Mouse (Mus musculus) left cerebral cortex, postnatal 14 days (tissue): ENCODE results near the gene Abhd5. TPM values are rescaled to one million over a fixed set of nuclear protein-coding genes. Genes with fewer than 3 reads are reported as not detected.

Source experiments
- DNase-seq, 2 experiments: peaks; one replicate each; pipeline ENCODE4 v3.0.0; 2021 to 2022; ENCODE audit warnings: low spot score in 2 of 2, mixed read lengths in 1 of 2
- intact Hi-C: fragments of 180-260 bp; cut with DNase I; formaldehyde crosslinking; loops from one replicate; pipeline ENCODE4 v1.15.1; 2025
- total RNA-seq, 2 experiments: library from RNA; stranded (reverse); gene quantifications; 2 replicates each; pipeline ENCODE4 v1.2.3; 2021

The Abhd5 gene
- total RNA-seq, 2 experiments from 2014 or later = 28.4 to 30.3 TPM

GRCm38 (mm10) chr9:122395816-122396215 is 44.4 kb downstream of the Abhd5 start:
- DNase-seq = no peak
- intact Hi-C loops = no loop called here

DNA sequence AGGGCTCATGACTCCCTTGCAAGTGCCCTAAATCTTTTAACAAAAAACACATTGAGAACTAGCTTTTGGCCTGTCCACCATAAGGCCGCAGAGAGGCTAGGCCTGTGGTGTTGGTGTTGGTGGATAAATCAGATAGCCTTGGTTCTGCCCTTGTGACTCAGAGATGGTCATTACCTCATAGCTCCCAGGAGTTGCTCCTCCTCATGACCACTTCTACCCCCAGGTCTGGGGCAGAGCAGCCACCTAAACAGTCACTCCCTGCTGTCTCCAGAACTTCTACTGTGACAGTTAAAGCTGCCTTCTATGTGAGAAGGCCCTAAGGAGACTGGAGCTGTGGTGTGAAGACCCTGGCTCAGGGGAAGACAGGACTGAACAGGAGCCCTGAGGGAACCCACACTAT is 45.7 kb downstream of the Abhd5 start:
- intact Hi-C loops = no loop called here
- no peak for DNase-seq

GRCm38 (mm10) chr9:122398746-122399145 is 47.3 kb downstream of the Abhd5 start:
- peak; percentile 42 to 57 for DNase-seq
- intact Hi-C loops = no loop called here

- intact Hi-C loops = no loop called here
- DNase-seq = no peak
Observed at GRCm38 (mm10) chr9:122401239-122401638, 49.8 kb downstream of the Abhd5 start.

DNA sequence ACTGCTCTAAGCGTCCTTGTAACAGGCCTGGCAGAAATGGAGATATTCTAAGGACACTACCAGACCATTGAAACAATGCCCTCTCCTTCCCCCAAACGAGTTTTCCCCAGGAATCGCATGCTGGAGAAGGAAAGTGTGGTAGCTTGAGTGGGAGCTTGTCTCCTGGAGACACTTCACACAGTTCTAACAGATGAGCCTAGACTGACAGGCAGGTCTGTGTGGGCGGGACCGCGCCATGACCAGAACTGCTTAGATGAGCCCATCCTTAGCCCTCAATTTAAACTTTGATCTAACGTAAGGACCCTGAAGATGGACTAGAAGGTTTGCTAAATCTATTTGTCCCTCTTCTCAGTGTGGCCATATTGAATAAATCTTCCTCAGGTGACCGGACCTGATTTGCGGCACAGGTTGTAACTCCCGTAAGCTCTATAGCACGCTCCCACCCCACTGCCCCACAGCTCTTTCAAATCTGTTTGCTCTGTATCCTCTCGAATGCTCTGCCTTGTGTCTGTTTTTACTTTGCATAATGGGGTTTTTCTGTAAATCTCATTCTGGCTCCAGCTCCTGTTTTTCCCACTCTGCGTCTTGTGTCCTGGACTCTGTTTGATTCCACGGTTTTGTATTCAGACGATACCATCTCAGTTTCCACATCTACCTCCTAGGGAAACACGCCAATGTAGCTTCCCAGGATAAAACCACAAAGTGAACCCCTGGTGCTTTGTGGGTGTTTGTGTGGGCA is 59.2 kb downstream of the Abhd5 start:
- intact Hi-C loops = no loop called here
- DNase-seq = peak; percentile 42 to 84

- intact Hi-C loops = no loop called here
- DNase-seq = no peak
Observed at GRCm38 (mm10) chr9:122414648-122415047, 63.2 kb downstream of the Abhd5 start.

- intact Hi-C loops = no loop called here
Observed at GRCm38 (mm10) chr9:122415056-122415775, 63.8 kb downstream of the Abhd5 start.

GRCm38 (mm10) chr9:122416617-122417016 is 65.2 kb downstream of the Abhd5 start:
- no peak for DNase-seq
- intact Hi-C loops = no loop called here

More at GRCm38 (mm10) chr9:122415056-122415775, 63.8 kb downstream of the Abhd5 start:
- DNase-seq = no peak

GRCm38 (mm10) chr9:122420195-122420756 is 68.9 kb downstream of the Abhd5 start:
- intact Hi-C loops = loop anchor here (2.0 to 5.0 kb wide), 3 partner anchors 152 to 307 kb away; no protein-coding TSS in a partner anchor
- peak in 1 of 2 experiments; percentile 22 for DNase-seq

- intact Hi-C loops = loop anchor here (2.0 to 5.0 kb wide), 3 partner anchors 151 to 306 kb away; no protein-coding TSS in a partner anchor
- peak; percentile 86 to 88 for DNase-seq
Observed at GRCm38 (mm10) chr9:122420772-122421764, 69.7 kb downstream of the Abhd5 start.

DNA sequence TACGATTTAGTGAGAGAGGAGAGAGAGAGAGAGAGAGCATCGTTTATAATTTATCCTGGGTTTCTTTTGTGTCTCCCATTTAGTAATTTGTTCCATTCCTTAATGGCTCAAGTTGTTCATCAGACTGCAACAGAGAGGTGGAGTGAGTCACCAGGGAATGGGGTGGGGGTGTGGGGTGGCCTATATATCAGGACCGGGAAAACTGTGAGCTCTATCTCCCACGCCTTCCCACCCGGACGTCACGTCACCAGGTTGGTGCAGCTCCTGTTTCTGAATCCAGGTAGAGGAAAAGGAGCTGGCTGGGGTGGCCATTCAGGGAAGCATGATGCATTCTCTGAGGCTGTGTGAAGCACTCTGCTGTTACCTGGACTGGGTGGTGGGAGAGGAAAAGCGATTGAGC is 70.5 kb downstream of the Abhd5 start:
- DNase-seq = no peak
- intact Hi-C loops = loop anchor here (2.0 to 5.0 kb wide), 3 partner anchors 150 to 305 kb away; no protein-coding TSS in a partner anchor

- DNase-seq = peak; percentile 52 to 83
- intact Hi-C loops = loop anchor here (5.0 kb wide), 2 partner anchors 150 to 305 kb away; no protein-coding TSS in a partner anchor
Observed at GRCm38 (mm10) chr9:122422706-122423105, 71.3 kb downstream of the Abhd5 start.

DNA sequence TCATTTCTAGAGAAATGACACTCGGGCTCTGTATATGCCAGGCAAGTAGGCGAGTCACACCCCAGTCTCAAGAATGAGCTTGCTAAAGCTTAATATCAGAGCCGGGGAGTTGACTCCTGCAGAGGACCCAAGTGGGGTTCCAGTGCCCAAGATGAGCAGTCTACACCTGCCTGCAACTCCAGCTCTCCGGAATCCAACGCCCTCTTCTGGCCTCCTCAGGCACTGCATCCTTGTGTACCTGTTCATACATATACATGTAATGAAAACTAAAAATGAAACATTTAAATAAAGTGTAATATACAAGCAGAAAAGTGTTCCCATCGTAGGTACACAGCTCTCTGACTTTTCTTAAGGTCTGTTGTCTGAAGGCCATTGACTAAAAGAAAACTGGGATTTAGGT is 71.7 kb downstream of the Abhd5 start:
- intact Hi-C loops = loop anchor here (5.0 kb wide), 2 partner anchors 149 to 304 kb away; no protein-coding TSS in a partner anchor
- no peak for DNase-seq

- DNase-seq = no peak
- intact Hi-C loops = loop anchor here (5.0 kb wide), 2 partner anchors 147 to 302 kb away; no protein-coding TSS in a partner anchor
Observed at GRCm38 (mm10) chr9:122424941-122425608, 73.7 kb downstream of the Abhd5 start.

DNA sequence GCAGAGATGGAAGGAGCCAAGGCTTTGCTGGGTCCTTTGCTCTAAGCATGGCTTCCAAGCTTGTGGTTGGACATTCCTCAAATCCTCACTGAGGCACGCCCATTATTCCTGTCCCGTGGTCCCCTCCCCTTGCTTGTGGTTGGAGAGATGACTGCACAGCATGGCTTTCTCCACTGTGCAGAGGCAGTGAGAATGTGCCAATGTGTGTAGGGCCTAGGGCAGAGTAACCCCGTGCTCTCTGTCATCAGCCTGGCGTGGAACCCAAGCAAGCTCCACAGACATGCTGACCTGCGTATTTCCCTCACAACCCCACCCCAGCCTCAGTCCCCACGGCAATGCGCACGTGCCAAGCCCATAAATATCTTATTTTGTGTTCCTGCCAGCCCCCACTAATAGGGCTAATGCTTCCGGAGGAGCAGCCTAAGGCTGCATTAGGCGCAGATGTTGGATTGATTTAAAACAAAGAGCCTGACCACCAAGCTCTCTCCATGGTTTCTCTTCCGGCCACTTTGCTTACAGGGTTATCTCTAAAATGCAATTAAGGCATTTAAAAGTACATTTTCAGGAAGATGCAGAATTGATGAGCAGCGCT is 77.7 kb downstream of the Abhd5 start:
- no peak for DNase-seq
- intact Hi-C loops = no loop called here

DNA sequence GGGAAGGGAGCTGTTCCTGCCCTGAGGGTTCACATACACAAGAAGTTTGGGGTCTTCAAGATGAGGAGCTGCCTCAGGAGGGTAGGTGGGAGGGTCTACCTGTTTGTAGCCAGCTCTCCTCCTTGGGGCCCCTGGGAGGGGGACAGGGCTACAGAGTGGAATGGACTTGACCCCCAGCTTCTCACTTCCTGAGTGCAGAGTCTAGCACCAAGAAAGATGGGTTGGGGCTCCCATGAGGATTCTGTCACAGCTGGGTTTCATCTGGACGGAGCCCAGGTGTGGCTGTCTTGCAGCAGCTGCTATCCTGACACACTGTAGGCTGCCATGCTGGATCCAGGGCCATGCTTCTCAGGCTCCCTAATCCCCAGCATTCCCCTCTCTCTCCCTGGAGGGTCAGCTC is 78.3 kb downstream of the Abhd5 start:
- intact Hi-C loops = no loop called here
- no peak for DNase-seq
